Mouse (Mus musculus): ENCODE results near the gene Myo5a. TPM values are rescaled to one million over a fixed set of nuclear protein-coding genes. Genes with fewer than 3 reads are reported as not detected.

Myo5a gene
- polyA plus RNA-seq, 1 experiment from 2014 or later: 12.3 TPM

DNA sequence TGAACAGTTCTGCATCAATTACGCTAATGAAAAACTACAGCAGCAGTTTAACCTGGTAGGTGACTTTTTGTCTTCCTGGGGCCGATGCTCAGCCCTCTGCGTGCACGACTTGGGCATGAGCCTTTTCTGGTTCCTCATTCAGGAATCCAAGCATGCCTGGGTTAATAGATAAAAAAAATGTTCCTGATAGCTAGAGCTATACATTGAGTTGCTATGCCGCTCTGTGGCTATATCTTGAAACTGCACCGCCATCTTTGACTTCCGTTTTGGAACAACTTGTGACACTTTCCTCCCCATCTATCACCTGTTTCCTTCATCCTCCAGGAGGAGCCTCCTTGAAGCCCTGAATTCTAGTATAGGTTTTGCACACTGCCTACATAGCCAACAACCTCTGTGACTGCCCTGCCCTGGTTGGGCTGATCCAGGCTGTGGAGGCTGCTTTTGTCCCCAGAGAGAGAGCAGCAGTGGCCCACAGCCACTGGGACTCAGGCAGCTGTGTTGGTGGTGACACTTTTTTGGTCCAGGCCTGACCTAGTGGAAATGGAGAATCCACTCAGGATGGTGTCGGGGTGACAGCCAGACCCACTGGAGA is 191.5 kb downstream of the Myo5a start:
- Histone ChIP-seq H3K27ac (replicated peaks in 1 of 2; ENCODE audit: control insufficient read depth in 1 of 2, insufficient read depth in 1 of 2, low read depth in 2 of 2, low read length in 2 of 2) (no peak overlapping the region), H3K4me3 (ENCODE audit: control insufficient read depth in 1 of 2, insufficient read depth in 1 of 2, low read depth in 1 of 2, low read length in 2 of 2) (no peak overlapping the region), H3K4me2 (ENCODE audit: low read length) (no peak overlapping the region), H3K9ac (ENCODE audit: low read length) (no peak overlapping the region), H3K9me3 (ENCODE audit: control insufficient read depth, low read length) (no peaks in the 10 kb centered on the region), H3K4me1 (ENCODE audit: control insufficient read depth in 2 of 2, insufficient read depth in 2 of 2, low read length in 2 of 2) (no peaks in the 10 kb centered on the region), H3K36me3 (ENCODE audit: control insufficient read depth, insufficient read depth, low read length) (no peaks in the 10 kb centered on the region), H3K27me3 (ENCODE audit: control insufficient read depth, insufficient read depth, low read length) (no peaks in the 10 kb centered on the region)
- WGBS: 60% methylated on average over 8 of the region's 8 CpGs
- ATAC-seq (ENCODE audit: insufficient number of reproducible peaks, insufficient read depth, low FRiP score, low read depth): no peak

DNA sequence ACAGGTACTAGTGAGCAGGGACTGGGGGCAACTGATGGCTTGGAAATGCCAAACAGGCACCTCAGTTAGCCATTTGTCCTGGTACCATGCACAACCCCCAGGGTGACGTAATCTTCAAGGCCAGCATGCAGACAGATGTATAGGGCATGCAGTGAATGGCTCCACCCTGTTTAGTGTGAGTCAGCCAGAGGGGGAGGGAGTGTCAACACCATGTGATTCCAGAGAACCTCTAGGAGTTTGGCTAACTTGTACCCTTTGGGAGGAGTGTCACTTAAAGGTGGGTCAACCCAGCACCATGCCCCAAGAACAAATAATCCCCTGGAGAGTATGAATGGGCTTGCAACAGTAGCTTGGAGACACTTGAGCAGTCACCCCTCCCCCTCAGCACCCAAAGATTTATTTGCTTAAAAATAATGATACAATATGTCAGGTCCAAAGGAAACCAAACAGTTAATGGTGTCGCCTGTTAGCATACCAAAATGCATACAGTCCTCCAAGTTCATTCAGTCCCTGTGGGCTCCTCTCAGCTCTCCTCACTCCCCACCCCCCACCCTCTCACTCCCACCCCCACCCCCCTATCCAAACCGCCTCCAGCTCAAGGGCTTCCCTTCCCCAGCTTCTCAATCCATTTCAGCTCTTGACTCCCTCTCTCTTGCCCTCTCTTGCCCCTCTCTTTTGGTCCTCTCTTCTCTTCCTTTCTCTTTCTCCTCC is 193.3 kb downstream of the Myo5a start:
- Histone ChIP-seq H3K4me1 (ENCODE audit: control insufficient read depth in 2 of 2, insufficient read depth in 2 of 2, low read length in 2 of 2) (no peaks in the 10 kb centered on the region), H3K27ac (replicated peaks in 1 of 2; ENCODE audit: control insufficient read depth in 1 of 2, insufficient read depth in 1 of 2, low read depth in 2 of 2, low read length in 2 of 2) (no peak overlapping the region), H3K4me3 (ENCODE audit: control insufficient read depth in 1 of 2, insufficient read depth in 1 of 2, low read depth in 1 of 2, low read length in 2 of 2) (no peak overlapping the region), H3K9ac (ENCODE audit: low read length) (no peak overlapping the region), H3K9me3 (ENCODE audit: control insufficient read depth, low read length) (no peaks in the 10 kb centered on the region), H3K4me2 (ENCODE audit: low read length) (no peak overlapping the region), H3K36me3 (ENCODE audit: control insufficient read depth, insufficient read depth, low read length) (no peaks in the 10 kb centered on the region), H3K27me3 (ENCODE audit: control insufficient read depth, insufficient read depth, low read length) (no peaks in the 10 kb centered on the region)
- 44% methylated on average over 3 of the region's 3 CpGs for WGBS
- no peak for ATAC-seq (ENCODE audit: insufficient number of reproducible peaks, insufficient read depth, low FRiP score, low read depth)

DNA sequence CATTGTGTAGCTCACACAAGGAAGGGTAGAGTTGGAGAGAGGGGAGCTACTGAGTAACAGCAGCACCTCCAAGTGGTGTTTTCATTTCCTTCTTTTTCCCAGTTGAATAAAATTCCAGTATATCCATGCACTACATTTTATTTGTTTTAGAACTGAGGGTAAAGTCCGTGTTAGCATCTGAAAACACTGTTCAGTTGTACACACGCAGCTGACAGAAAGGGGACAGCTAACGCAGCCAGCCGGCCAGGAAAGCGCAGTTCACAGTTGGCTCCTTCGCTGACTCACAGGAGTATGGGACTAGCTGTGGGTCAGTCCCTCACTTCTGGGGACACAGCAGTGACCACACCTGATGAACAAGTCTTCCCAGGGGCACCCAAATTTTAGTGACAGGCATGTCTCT is 196.3 kb downstream of the Myo5a start:
- Histone ChIP-seq H3K4me1 (ENCODE audit: control insufficient read depth in 2 of 2, insufficient read depth in 2 of 2, low read length in 2 of 2) (no peaks in the 10 kb centered on the region), H3K9ac (ENCODE audit: low read length) (no peak overlapping the region), H3K36me3 (ENCODE audit: control insufficient read depth, insufficient read depth, low read length) (no peaks in the 10 kb centered on the region), H3K27ac (replicated peaks in 1 of 2; ENCODE audit: control insufficient read depth in 1 of 2, insufficient read depth in 1 of 2, low read depth in 2 of 2, low read length in 2 of 2) (no peak overlapping the region), H3K9me3 (ENCODE audit: control insufficient read depth, low read length) (no peaks in the 10 kb centered on the region), H3K27me3 (ENCODE audit: control insufficient read depth, insufficient read depth, low read length) (no peaks in the 10 kb centered on the region), H3K4me3 (ENCODE audit: control insufficient read depth in 1 of 2, insufficient read depth in 1 of 2, low read depth in 1 of 2, low read length in 2 of 2) (no peak overlapping the region), H3K4me2 (ENCODE audit: low read length) (no peak overlapping the region)
- no peak for ATAC-seq (ENCODE audit: insufficient number of reproducible peaks, insufficient read depth, low FRiP score, low read depth)
- WGBS: 78% methylated on average over 6 of the region's 6 CpGs

DNA sequence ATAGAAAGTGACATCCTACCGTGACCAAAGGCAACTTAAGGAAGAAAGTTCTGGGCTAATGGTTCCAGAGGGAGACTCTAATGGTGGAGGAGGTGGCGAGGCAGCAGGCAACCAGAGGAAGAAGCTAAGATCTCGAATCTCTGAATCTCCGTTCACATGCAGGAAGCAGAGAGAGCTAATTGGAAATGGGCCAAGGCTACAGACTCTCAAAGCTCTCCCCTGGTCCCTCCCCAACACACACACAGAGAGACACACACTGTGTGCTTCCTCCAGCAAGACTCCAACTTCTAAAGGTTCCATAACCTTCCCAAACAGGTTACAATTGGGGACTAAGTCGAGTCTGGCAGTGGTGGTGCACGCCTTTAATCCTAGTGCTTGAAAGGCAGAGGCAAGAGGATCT is 199.6 kb downstream of the Myo5a start:
- WGBS: 63% methylated on average over 6 of the region's 6 CpGs

DNA sequence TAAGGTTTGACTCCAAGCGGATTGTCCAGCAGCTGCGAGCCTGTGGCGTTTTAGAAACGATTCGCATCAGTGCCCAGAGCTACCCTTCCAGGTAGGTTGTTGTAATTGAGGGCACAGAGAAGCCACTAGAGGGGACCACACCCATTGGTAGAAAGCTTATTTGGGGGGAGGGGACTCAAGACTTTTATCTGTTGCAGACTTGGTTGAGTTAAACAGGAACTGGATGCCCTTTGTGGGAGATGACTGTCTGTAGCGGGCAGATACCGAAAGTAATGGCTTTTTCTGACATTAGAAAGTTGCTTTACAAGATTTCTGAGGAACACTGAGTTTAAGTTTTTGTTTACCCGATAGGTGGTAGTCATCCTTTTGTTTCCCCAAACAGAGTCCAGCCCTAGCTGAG is 200.7 kb downstream of the Myo5a start:
- ATAC-seq (ENCODE audit: insufficient number of reproducible peaks, insufficient read depth, low FRiP score, low read depth): no peak
- Histone ChIP-seq H3K9me3 (ENCODE audit: control insufficient read depth, low read length) (no peaks in the 10 kb centered on the region), H3K4me1 (ENCODE audit: control insufficient read depth in 2 of 2, insufficient read depth in 2 of 2, low read length in 2 of 2) (no peaks in the 10 kb centered on the region), H3K36me3 (ENCODE audit: control insufficient read depth, insufficient read depth, low read length) (no peaks in the 10 kb centered on the region), H3K9ac (ENCODE audit: low read length) (no peak overlapping the region), H3K4me3 (ENCODE audit: control insufficient read depth in 1 of 2, insufficient read depth in 1 of 2, low read depth in 1 of 2, low read length in 2 of 2) (no peak overlapping the region), H3K27ac (replicated peaks in 1 of 2; ENCODE audit: control insufficient read depth in 1 of 2, insufficient read depth in 1 of 2, low read depth in 2 of 2, low read length in 2 of 2) (no peak overlapping the region), H3K4me2 (ENCODE audit: low read length) (no peak overlapping the region), H3K27me3 (ENCODE audit: control insufficient read depth, insufficient read depth, low read length) (no peaks in the 10 kb centered on the region)
- WGBS: 91% methylated on average over 8 of the region's 8 CpGs

More for the DNA sequence above, 199.6 kb downstream of the Myo5a start:
- no peak overlapping the region for H3K27ac ChIP-seq (replicated peaks in 1 of 2; ENCODE audit: control insufficient read depth in 1 of 2, insufficient read depth in 1 of 2, low read depth in 2 of 2, low read length in 2 of 2)
- no peak overlapping the region for H3K4me2 ChIP-seq (ENCODE audit: low read length)
- no peaks in the 10 kb centered on the region for H3K4me1 ChIP-seq (ENCODE audit: control insufficient read depth in 2 of 2, insufficient read depth in 2 of 2, low read length in 2 of 2)
- no peak overlapping the region for H3K9ac ChIP-seq (ENCODE audit: low read length)
- H3K27me3 ChIP-seq (ENCODE audit: control insufficient read depth, insufficient read depth, low read length): no peaks in the 10 kb centered on the region
- no peaks in the 10 kb centered on the region for H3K9me3 ChIP-seq (ENCODE audit: control insufficient read depth, low read length)
- H3K36me3 ChIP-seq (ENCODE audit: control insufficient read depth, insufficient read depth, low read length): no peaks in the 10 kb centered on the region
- ATAC-seq (ENCODE audit: insufficient number of reproducible peaks, insufficient read depth, low FRiP score, low read depth): no peak
- no peak overlapping the region for H3K4me3 ChIP-seq (ENCODE audit: control insufficient read depth in 1 of 2, insufficient read depth in 1 of 2, low read depth in 1 of 2, low read length in 2 of 2)

Other genes starting within 250 kb of the Myo5a start
- not detected in 2 replicates for gene Onecut1, start 209.1 kb upstream of the Myo5a start, polyA plus RNA-seq (2014; fragmentation: Nextera tagmentation; extraction: Ambion mirVana)
- gene Fam214a, start 118.1 kb upstream of the Myo5a start, polyA plus RNA-seq (2014; fragmentation: Nextera tagmentation; extraction: Ambion mirVana): 14.3 and 15.4 TPM in 2 replicates
- gene Arpp19, start 33.4 kb upstream of the Myo5a start, polyA plus RNA-seq (2014; fragmentation: Nextera tagmentation; extraction: Ambion mirVana): 211 and 219 TPM in 2 replicates
- gene Myo5c, start 161.0 kb downstream of the Myo5a start, polyA plus RNA-seq (2014; fragmentation: Nextera tagmentation; extraction: Ambion mirVana): 1.8 and 2.9 TPM in 2 replicates
- gene Gnb5, start 235.3 kb downstream of the Myo5a start, polyA plus RNA-seq (2014; fragmentation: Nextera tagmentation; extraction: Ambion mirVana): 66.5 and 68.7 TPM in 2 replicates